Mouse (Mus musculus) forebrain, postnatal 0 days (tissue): ENCODE measurements at regions not wholly inside any gene's neighbourhood (a gene's known extent, or its start where the extent isn't known, plus 50 kb on each side); places are given as distances from the start of the nearest gene placed in this dataset.
"Not testable (repeated sequence)": the region's sequence is repeated elsewhere in the genome, so short reads cannot be mapped to it uniquely, and the experiment has no call there.

ENCODE experiments used
- ATAC-seq: fragments of 200-750 bp; cut with Nextera tagmentation; 2 replicates; pipeline ENCODE4 v1.8.0; 2017; ENCODE audit warnings: mild to moderate bottlenecking, moderate library complexity
- DNase-seq: peaks from one replicate; pipeline ENCODE4 v3.0.0-alpha.2; 2015
- H3K27ac ChIP-seq: fragments of 300-500 bp; sonication (generic); 2 replicates; pipeline ENCODE4 v1.5.1; 2014; ENCODE audit warnings: low read depth, mild to moderate bottlenecking, antibody characterized with exemption, low read length, moderate library complexity, mixed read lengths
- H3K27me3 ChIP-seq: fragments of 300-500 bp; sonication (generic); 2 replicates; pipeline ENCODE4 v1.6.1; 2014; ENCODE audit warnings: mild to moderate bottlenecking, low read length, mixed read lengths; ENCODE audit not compliant: insufficient read depth
- H3K36me3 ChIP-seq: fragments of 300-500 bp; sonication (generic); 2 replicates; pipeline ENCODE4 v1.6.1; 2014; ENCODE audit warnings: mild to moderate bottlenecking, moderate library complexity; ENCODE audit not compliant: insufficient read depth
- H3K4me1 ChIP-seq: fragments of 300-500 bp; sonication (generic); 2 replicates; pipeline ENCODE4 v1.6.1; 2014; ENCODE audit warnings: antibody characterized with exemption; ENCODE audit not compliant: insufficient read depth
- H3K4me2 ChIP-seq: fragments of 300-500 bp; sonication (generic); 2 replicates; pipeline ENCODE4 v1.6.1; 2014; ENCODE audit warnings: low read depth, mild to moderate bottlenecking, moderate library complexity
- H3K4me3 ChIP-seq: fragments of 300-500 bp; sonication (generic); 2 replicates; pipeline ENCODE4 v1.5.1; 2014; ENCODE audit warnings: low read depth, low read length, mixed read lengths
- H3K9ac ChIP-seq: fragments of 300-500 bp; sonication (generic); 2 replicates; pipeline ENCODE4 v1.6.1; 2014; ENCODE audit warnings: mild to moderate bottlenecking
- H3K9me3 ChIP-seq: fragments of 300-500 bp; sonication (generic); 2 replicates; pipeline ENCODE4 v1.6.1; 2016; ENCODE audit warnings: low read length
- CTCF ChIP-seq: sonication (generic); IDR thresholded peaks from 2 replicates; pipeline ENCODE4 v1.5.1; 2016; ENCODE audit warnings: antibody characterized with exemption, control low read depth, low read depth
- WGBS: fragments of 180-500 bp; shearing (Covaris S2); extraction: QIAGEN DNeasy Blood & Tissue Kit; methylation state at CpG from one replicate; pipeline ENCODE4 v1.1.7; 2014; 5-methylcytosine and 5-hydroxymethylcytosine counted together

- peak; percentile 24; the same call in 1 of the 2 replicates for TF ChIP-seq CTCF
- Histone ChIP-seq H3K9ac (no peak overlapping the region), H3K4me1 (no peaks in the 10 kb centered on the region), H3K27me3 (no peaks in the 10 kb centered on the region), H3K4me2 (no peak overlapping the region), H3K36me3 (no peaks in the 10 kb centered on the region), H3K27ac (no peak overlapping the region), H3K9me3 (no peaks in the 10 kb centered on the region), H3K4me3 (no peak overlapping the region)
- WGBS = 10% methylated on average over 7 of the region's 7 CpGs
- no peak for ATAC-seq
- no peak for DNase-seq
Measured at GRCm38 (mm10) chrX:15322207-15322839, 1111.4 kb downstream of the H2al1n start.

DNA sequence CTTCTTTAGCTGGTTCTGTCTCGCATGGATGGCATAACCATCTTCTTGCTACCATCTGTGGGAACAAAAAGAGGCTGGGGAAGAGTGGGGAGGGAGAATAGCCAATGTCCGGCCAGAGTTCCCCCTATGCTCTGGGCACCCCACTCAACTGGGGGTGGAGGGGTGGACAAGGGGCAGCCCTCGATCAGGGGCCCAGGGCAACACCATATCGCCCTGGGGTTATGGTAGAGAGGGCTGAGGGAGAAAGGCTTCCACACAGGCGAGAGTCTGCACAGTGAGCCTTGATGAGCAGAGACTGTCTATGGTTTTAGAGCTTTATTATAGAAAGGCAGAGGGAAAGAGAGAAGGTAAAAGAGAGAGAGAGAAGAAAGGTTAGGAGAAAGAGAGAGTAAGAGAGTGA lies 1112.0 kb downstream of the H2al1n start:
- no peak overlapping the region for H3K27ac ChIP-seq
- no peaks in the 10 kb centered on the region for H3K4me1 ChIP-seq
- no peaks in the 10 kb centered on the region for H3K27me3 ChIP-seq
- ATAC-seq = no peak
- no peak overlapping the region for H3K9ac ChIP-seq
- H3K4me2 ChIP-seq = no peak overlapping the region
- H3K9me3 ChIP-seq = no peaks in the 10 kb centered on the region
- H3K36me3 ChIP-seq = no peaks in the 10 kb centered on the region
- TF ChIP-seq CTCF = no peak
- DNase-seq = no peak
- H3K4me3 ChIP-seq = no peak overlapping the region
- 49% methylated on average over 5 of the region's 5 CpGs for WGBS

DNA sequence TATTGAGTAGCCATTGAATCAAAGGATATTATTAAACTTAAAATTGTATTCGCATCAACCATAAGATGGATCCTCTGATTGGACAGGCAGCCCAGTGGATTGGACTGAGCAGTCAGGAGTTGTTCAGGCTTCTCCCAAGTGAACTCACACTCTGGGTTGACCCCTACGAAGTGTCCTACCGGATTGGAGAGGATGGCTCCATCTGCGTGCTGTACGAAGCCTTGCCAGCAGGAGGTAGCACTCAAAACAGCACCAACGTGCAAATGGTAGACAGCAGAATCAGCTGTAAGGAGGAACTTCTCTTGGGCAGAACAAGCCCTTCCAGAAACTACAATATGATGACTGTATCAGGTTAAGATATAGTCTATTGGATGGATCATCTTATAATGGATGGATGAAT lies 1154.2 kb downstream of the H2al1n start:
- not testable (repeated sequence) for H3K4me3 ChIP-seq, H3K36me3 ChIP-seq, H3K27ac ChIP-seq, H3K4me1 ChIP-seq, DNase-seq, H3K27me3 ChIP-seq, H3K9me3 ChIP-seq, H3K4me2 ChIP-seq, ATAC-seq, H3K9ac ChIP-seq
- WGBS = 86% methylated on average over 6 of the region's 6 CpGs
